Mouse (Mus musculus): ENCODE results near the gene Dok7. TPM values are rescaled to one million over a fixed set of nuclear protein-coding genes. Genes with fewer than 3 reads are reported as not detected.
A peak's percentile ranks its signal among the peaks of the same experiment; 100 is the strongest.

The Dok7 gene
- polyA plus RNA-seq, 1 experiment from 2014 or later: 0.83 TPM

- Histone ChIP-seq H3K27ac (ENCODE audit: low read depth) (no peak overlapping the region), H3K36me3 (ENCODE audit: insufficient read depth) (no peaks in the 10 kb centered on the region), H3K4me3 (ENCODE audit: low read depth, low read length) (no peak overlapping the region), H3K4me1 (ENCODE audit: insufficient read depth) (no peaks in the 10 kb centered on the region), H3K9me3 (ENCODE audit: low read depth, low read length) (no peaks in the 10 kb centered on the region), H3K27me3 (ENCODE audit: insufficient read depth, low read length) (no peaks in the 10 kb centered on the region), H3K4me2 (no peak overlapping the region), H3K9ac (no peak overlapping the region)
- DNase-seq (peak; percentile 90), ATAC-seq (ENCODE audit: insufficient read depth) (peak; percentile 60; the same call in 1 of the 2 replicates)
- peak; percentile 90 for TF ChIP-seq CTCF (IDR thresholded peaks at IDR 0.05; ENCODE audit: low read depth)
- WGBS: 11% methylated on average over 7 of the region's 7 CpGs
These were observed 75.2 kb downstream of the Dok7 start for GRCm38 (mm10) chr5:35131773-35132172.

- no peak for TF ChIP-seq CTCF (IDR thresholded peaks at IDR 0.05; ENCODE audit: low read depth)
- Histone ChIP-seq H3K27ac (ENCODE audit: low read depth) (no peak overlapping the region), H3K9me3 (ENCODE audit: low read depth, low read length) (no peaks in the 10 kb centered on the region), H3K4me1 (ENCODE audit: insufficient read depth) (no peaks in the 10 kb centered on the region), H3K4me2 (no peak overlapping the region), H3K36me3 (ENCODE audit: insufficient read depth) (no peaks in the 10 kb centered on the region), H3K4me3 (ENCODE audit: low read depth, low read length) (no peak overlapping the region), H3K9ac (no peak overlapping the region), H3K27me3 (ENCODE audit: insufficient read depth, low read length) (no peaks in the 10 kb centered on the region)
- ATAC-seq (ENCODE audit: insufficient read depth) (no peak), DNase-seq (no peak)
- WGBS: 87% methylated on average over 9 of the region's 9 CpGs
These were observed 75.9 kb downstream of the Dok7 start for GRCm38 (mm10) chr5:35132278-35132980.

GRCm38 (mm10) chr5:35133468-35133867 is 76.9 kb downstream of the Dok7 start:
- no peaks in the 10 kb centered on the region for H3K9me3 ChIP-seq (ENCODE audit: low read depth, low read length)
- no peaks in the 10 kb centered on the region for H3K27me3 ChIP-seq (ENCODE audit: insufficient read depth, low read length)
- ATAC-seq (ENCODE audit: insufficient read depth): no peak
- 75% methylated on average over 4 of the region's 4 CpGs for WGBS
- H3K36me3 ChIP-seq (ENCODE audit: insufficient read depth): no peaks in the 10 kb centered on the region
- H3K27ac ChIP-seq (ENCODE audit: low read depth): no peak overlapping the region
- no peak overlapping the region for H3K4me2 ChIP-seq
- TF ChIP-seq CTCF (IDR thresholded peaks at IDR 0.05; ENCODE audit: low read depth): no peak
- no peak overlapping the region for H3K9ac ChIP-seq
- no peaks in the 10 kb centered on the region for H3K4me1 ChIP-seq (ENCODE audit: insufficient read depth)
- H3K4me3 ChIP-seq (ENCODE audit: low read depth, low read length): no peak overlapping the region
- no peak for DNase-seq

DNA sequence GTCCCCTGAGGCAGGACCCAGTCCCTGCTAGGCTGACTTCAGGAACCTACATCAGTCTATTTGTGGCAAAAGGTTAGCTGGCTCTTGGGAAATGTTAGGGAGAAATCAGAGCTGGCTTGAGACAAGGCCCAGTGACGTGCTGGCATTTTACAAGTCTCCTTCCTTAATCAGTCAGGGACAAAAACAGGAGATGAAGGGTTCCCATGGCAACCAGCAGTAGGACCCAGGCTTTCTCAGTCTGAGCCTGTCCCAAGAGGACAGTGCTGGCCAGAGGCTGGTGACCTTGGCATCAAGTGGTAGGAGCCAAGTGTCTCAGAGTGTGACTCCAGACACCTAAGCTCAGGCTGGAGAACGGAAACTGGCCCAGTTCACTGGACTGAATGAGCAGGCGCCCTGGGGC is 77.7 kb downstream of the Dok7 start:
- WGBS: 67% methylated on average over 3 of the region's 3 CpGs
- H3K4me2 ChIP-seq: no peak overlapping the region
- no peak overlapping the region for H3K9ac ChIP-seq
- H3K27ac ChIP-seq (ENCODE audit: low read depth): no peak overlapping the region
- DNase-seq (no peak), ATAC-seq (ENCODE audit: insufficient read depth) (no peak)
- H3K27me3 ChIP-seq (ENCODE audit: insufficient read depth, low read length): no peaks in the 10 kb centered on the region
- no peak for TF ChIP-seq CTCF (IDR thresholded peaks at IDR 0.05; ENCODE audit: low read depth)
- no peak overlapping the region for H3K4me3 ChIP-seq (ENCODE audit: low read depth, low read length)
- no peaks in the 10 kb centered on the region for H3K36me3 ChIP-seq (ENCODE audit: insufficient read depth)
- H3K9me3 ChIP-seq (ENCODE audit: low read depth, low read length): no peaks in the 10 kb centered on the region
- no peaks in the 10 kb centered on the region for H3K4me1 ChIP-seq (ENCODE audit: insufficient read depth)

- DNase-seq (peak; percentile 30), ATAC-seq (ENCODE audit: insufficient read depth) (peak; percentile 55; the same call in 1 of the 2 replicates)
- Histone ChIP-seq H3K27ac (ENCODE audit: low read depth) (peak overlapping the region; percentile 32), H3K4me3 (ENCODE audit: low read depth, low read length) (no peak overlapping the region), H3K4me2 (no peak overlapping the region), H3K27me3 (ENCODE audit: insufficient read depth, low read length) (no peaks in the 10 kb centered on the region), H3K4me1 (ENCODE audit: insufficient read depth) (no peaks in the 10 kb centered on the region), H3K9ac (no peak overlapping the region), H3K36me3 (ENCODE audit: insufficient read depth) (no peaks in the 10 kb centered on the region), H3K9me3 (ENCODE audit: low read depth, low read length) (no peaks in the 10 kb centered on the region)
- WGBS: 45% methylated on average over 5 of the region's 5 CpGs
- no peak for TF ChIP-seq CTCF (IDR thresholded peaks at IDR 0.05; ENCODE audit: low read depth)
These were observed 79.3 kb downstream of the Dok7 start for GRCm38 (mm10) chr5:35135903-35136302.

Small RNA genes within 50 kb of the gene (microRNA-seq; reads per million reads assigned to microRNA genes)
- gene Mir3097 (ENCODE audit: borderline number of aligned reads): 6.7 reads per million, percentile 21 among the genes with 10 or more reads in this experiment

Other genes starting within 250 kb of the Dok7 start
- 0.49 and 1.1 TPM in 2 replicates for gene Msantd1, start 148.8 kb upstream of the Dok7 start, polyA plus RNA-seq (2014; fragmentation: Nextera tagmentation; extraction: Ambion mirVana)
- 26.6 and 31.4 TPM in 2 replicates for gene Rgs12, start 107.3 kb upstream of the Dok7 start, polyA plus RNA-seq (2014; fragmentation: Nextera tagmentation; extraction: Ambion mirVana)
- gene Hgfac, start 15.3 kb upstream of the Dok7 start, polyA plus RNA-seq (2014; fragmentation: Nextera tagmentation; extraction: Ambion mirVana): 0.37 TPM in 1 of 2 replicates, not detected in the other
- gene Lrpap1, start 49.0 kb downstream of the Dok7 start, polyA plus RNA-seq (2014; fragmentation: Nextera tagmentation; extraction: Ambion mirVana): 120 and 127 TPM in 2 replicates
- gene Adra2c, start 221.6 kb downstream of the Dok7 start, polyA plus RNA-seq (2014; fragmentation: Nextera tagmentation; extraction: Ambion mirVana): not detected in 2 replicates